Mouse (Mus musculus) common myeloid progenitor, adult 5-6 weeks (primary cell): Measurements from ENCODE around the gene Igbp1b. TPM values are rescaled to one million over a fixed set of nuclear protein-coding genes. Genes with fewer than 3 reads are reported as not detected.

ENCODE experiments used
- ATAC-seq: replicated peaks from 2 replicates; pipeline ENCODE4 v1.8.0; 2016; ENCODE audit warnings: low read depth, mild to moderate bottlenecking, moderate TSS enrichment, inconsistent platforms; ENCODE audit not compliant: poor library complexity, severe bottlenecking
- total RNA-seq: library from RNA; stranded (forward); fragments of 200-1000, 187-1606 nt; gene quantifications from 2 replicates; pipeline ENCODE4 v1.2.3, GENCODE M21; 2017

Gene Igbp1b
- not detected in 2 replicates for total RNA-seq

- ATAC-seq = no peak
Measured at GRCm38 (mm10) chr6:138658516-138658915, at the start of gene Igbp1b. Igbp1b (minus strand) TSS chr6:138658544.

- no peak for ATAC-seq
Measured at GRCm38 (mm10) chr6:138682959-138683358, 24.6 kb upstream of the Igbp1b start.

- ATAC-seq = no peak
Measured at GRCm38 (mm10) chr6:138672704-138673141, 14.4 kb upstream of the Igbp1b start.

- ATAC-seq = no peak
Measured at GRCm38 (mm10) chr6:138665416-138665815, 7.1 kb upstream of the Igbp1b start.

- no peak for ATAC-seq
Measured at GRCm38 (mm10) chr6:138645604-138646003, 12.7 kb downstream of the Igbp1b start.

- ATAC-seq = no peak
Measured at GRCm38 (mm10) chr6:138639351-138639750, 19.0 kb downstream of the Igbp1b start.

GRCm38 (mm10) chr6:138620786-138621185, 37.6 kb downstream of the Igbp1b start:
- ATAC-seq = no peak

GRCm38 (mm10) chr6:138618396-138618795, 39.9 kb downstream of the Igbp1b start:
- no peak for ATAC-seq

Other genes starting within 250 kb of the Igbp1b start
- gene Lmo3, start 76.6 kb downstream of the Igbp1b start, total RNA-seq = not detected in 2 replicates